Mouse (Mus musculus) midbrain, embryonic 15.5 days (tissue): ENCODE data around the gene Tmem38a. TPM values are rescaled to one million over a fixed set of nuclear protein-coding genes. Genes with fewer than 3 reads are reported as not detected.

Experiments
- ATAC-seq: fragments of 200-750 bp; cut with Nextera tagmentation; replicated peaks from 2 replicates; pipeline ENCODE4 v1.8.0; 2017; ENCODE audit warnings: moderate TSS enrichment
- H3K27ac ChIP-seq: fragments of 300-500 bp; sonication (generic); 2 replicates; pipeline ENCODE4 v1.5.1; 2015; ENCODE audit warnings: mild to moderate bottlenecking, inconsistent platforms
- H3K27me3 ChIP-seq: fragments of 300-500 bp; sonication (generic); replicated peaks from 2 replicates; pipeline ENCODE4 v1.6.1; 2015; ENCODE audit warnings: inconsistent platforms
- H3K36me3 ChIP-seq: fragments of 300-500 bp; sonication (generic); replicated peaks from 2 replicates; pipeline ENCODE4 v1.6.1; 2015; ENCODE audit warnings: inconsistent platforms
- H3K4me1 ChIP-seq: fragments of 300-500 bp; sonication (generic); 2 replicates; pipeline ENCODE4 v1.6.1; 2015; ENCODE audit warnings: inconsistent platforms
- H3K4me2 ChIP-seq: fragments of 300-500 bp; sonication (generic); 2 replicates; pipeline ENCODE4 v1.6.1; 2015; ENCODE audit warnings: inconsistent platforms, mild to moderate bottlenecking, moderate library complexity
- H3K4me3 ChIP-seq: fragments of 300-500 bp; sonication (generic); 2 replicates; pipeline ENCODE4 v1.5.1; 2015; ENCODE audit warnings: mild to moderate bottlenecking, inconsistent platforms
- H3K9ac ChIP-seq: fragments of 300-500 bp; sonication (generic); 2 replicates; pipeline ENCODE4 v1.6.1; 2015; ENCODE audit warnings: mild to moderate bottlenecking, inconsistent platforms
- H3K9me3 ChIP-seq: fragments of 300-500 bp; sonication (generic); 2 replicates; pipeline ENCODE4 v1.6.1; 2016; ENCODE audit warnings: inconsistent platforms
- WGBS: fragments of 180-500 bp; shearing (Covaris S2); methylation state at CpG from one replicate; pipeline ENCODE4 v1.1.7; 2015; ENCODE audit warnings: mixed read lengths; 5-methylcytosine and 5-hydroxymethylcytosine counted together
- microRNA-seq: library from miRNA; unstranded; fragments of <30 nt; microRNA quantifications from one replicate; pipeline ENCODE4, GENCODE M21; 2016
- polyA plus RNA-seq: library from polyadenylated mRNA; unstranded; fragments of >200 nt; fragmentation: Nextera tagmentation; extraction: Ambion mirVana; gene quantifications from 2 replicates; pipeline ENCODE4 v1.2.1, GENCODE M21; 2015

The Tmem38a gene
- polyA plus RNA-seq, 1 experiment from 2014 or later, result 24.5 TPM

- ATAC-seq, result no peak
- no peaks in the 10 kb centered on the region for H3K27me3 ChIP-seq
- H3K4me1 ChIP-seq, result no peaks in the 10 kb centered on the region
- no peaks in the 10 kb centered on the region for H3K9me3 ChIP-seq
- H3K9ac ChIP-seq, result no peak overlapping the region
- no peaks in the 10 kb centered on the region for H3K36me3 ChIP-seq
- 53% methylated on average over 2 of the region's 2 CpGs for WGBS
- no peak overlapping the region for H3K27ac ChIP-seq
- H3K4me3 ChIP-seq, result no peak overlapping the region
- H3K4me2 ChIP-seq, result no peak overlapping the region
Observed at GRCm38 (mm10) chr8:72590198-72590597, 18.3 kb downstream of the Tmem38a start.

Small RNAs within 50 kb of the gene (microRNA-seq; reads per million reads assigned to microRNA genes)
- gene Gm28019, result not detected

Other genes with a start within 250 kb of the Tmem38a start
- 63.6 and 63.7 TPM in 2 replicates for gene Eps15l1, start 150.6 kb upstream of the Tmem38a start, polyA plus RNA-seq
- gene Calr3, start 128.2 kb upstream of the Tmem38a start, polyA plus RNA-seq, result 1.0 and 1.3 TPM in 2 replicates
- 18.6 and 20.4 TPM in 2 replicates for gene 1700030K09Rik, start 128.2 kb upstream of the Tmem38a start, polyA plus RNA-seq
- gene Cherp, start 96.8 kb upstream of the Tmem38a start, polyA plus RNA-seq, result 53.0 and 59.1 TPM in 2 replicates
- 16.5 and 17.6 TPM in 2 replicates for gene Slc35e1, start 79.4 kb upstream of the Tmem38a start, polyA plus RNA-seq
- 19.1 and 20.3 TPM in 2 replicates for gene Med26, start 23.8 kb upstream of the Tmem38a start, polyA plus RNA-seq
- gene Smim7, start 967 bp upstream of the Tmem38a start, polyA plus RNA-seq, result 120 and 129 TPM in 2 replicates
- gene Nwd1, start 74.7 kb downstream of the Tmem38a start, polyA plus RNA-seq, result 1.7 TPM in 2 replicates
- 180 and 185 TPM in 2 replicates for gene Sin3b, start 151.2 kb downstream of the Tmem38a start, polyA plus RNA-seq
- 0.59 and 0.69 TPM in 2 replicates for gene F2rl3, start 189.8 kb downstream of the Tmem38a start, polyA plus RNA-seq